Mouse (Mus musculus): ENCODE measurements around the gene Unc80.

The Unc80 gene

GRCm38 (mm10) chr1:66704523-66704922 is 236.4 kb downstream of the Unc80 start:
- no peak for DNase-seq (ENCODE audit: low spot score)

- no peak for DNase-seq (ENCODE audit: low spot score)
Measured at GRCm38 (mm10) chr1:66712859-66713258, 244.7 kb downstream of the Unc80 start.

GRCm38 (mm10) chr1:66730581-66730980 is 262.4 kb downstream of the Unc80 start:
- DNase-seq (ENCODE audit: low spot score): no peak

Data from T-cell, adult 2 months (primary cell).